Mouse (Mus musculus): ENCODE measurements around the gene Cyp2d40.

- TF ChIP-seq CTCF (IDR thresholded peaks at IDR 0.05; ENCODE audit: low read depth, low read length) = no peak
- TF ChIP-seq POLR2A (IDR thresholded peaks at IDR 0.05; ENCODE audit: extremely low read depth, insufficient read depth, low read length) = no peak
These were observed 43.2 kb upstream of the Cyp2d40 start for GRCm38 (mm10) chr15:82806969-82807763.
